Mouse (Mus musculus) right cerebral cortex, adult 2 months (tissue): ENCODE measurements around the gene Klb.
A peak's percentile ranks its signal among the peaks of the same experiment; 100 is the strongest.
"Not testable (repeated sequence)": the region's sequence is repeated elsewhere in the genome, so short reads cannot be mapped to it uniquely, and the experiment has no call there.

ENCODE experiments used
- DNase-seq, 2 experiments: peaks; one replicate each; pipeline ENCODE4 v3.0.0; 2021 to 2022; ENCODE audit warnings: low spot score in 2 of 2

Gene Klb

DNA sequence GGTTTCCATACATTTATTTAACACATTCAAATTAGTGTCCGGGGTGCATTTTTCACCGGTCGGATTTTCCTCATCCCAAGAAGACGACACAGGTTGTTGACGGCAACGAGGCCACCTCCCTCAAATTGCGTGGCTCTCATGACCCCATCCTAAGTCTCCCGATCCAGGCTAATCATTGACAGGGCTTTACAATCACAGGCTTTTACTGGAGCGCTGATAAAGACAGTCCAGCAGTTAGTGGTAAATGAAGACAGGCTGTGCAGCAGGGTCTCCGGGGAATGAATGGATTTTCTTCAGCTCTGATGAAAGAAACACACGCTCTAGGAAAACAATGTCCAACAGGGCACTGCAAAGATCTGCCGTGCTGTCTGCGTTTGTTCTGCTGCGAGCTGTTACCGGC, at the start of gene Klb:
Gene Klb (plus strand): TSS at position 147 of the 400 bp plus-strand sequence.
- no peak for DNase-seq

DNA sequence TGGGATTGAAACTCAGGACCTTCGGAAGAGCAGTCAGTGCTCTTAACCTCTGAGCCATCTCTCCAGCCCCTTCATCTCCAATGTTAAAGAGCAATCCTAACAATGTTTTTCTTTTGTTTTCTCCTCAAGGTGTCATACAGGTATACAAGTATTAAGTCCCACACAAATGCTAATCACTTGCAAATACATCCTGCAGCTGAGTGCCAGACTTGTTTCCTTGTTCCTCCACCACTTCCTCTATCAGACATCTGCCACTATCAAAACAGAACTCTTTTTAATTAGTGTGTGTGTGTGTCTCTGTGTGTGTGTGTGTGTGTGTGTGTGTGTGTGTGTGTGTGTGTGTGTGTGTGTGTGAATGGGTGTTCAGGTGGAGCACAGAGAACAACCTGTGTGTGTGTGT, 48.5 kb upstream of the Klb start:
- DNase-seq = not testable (repeated sequence)

DNA sequence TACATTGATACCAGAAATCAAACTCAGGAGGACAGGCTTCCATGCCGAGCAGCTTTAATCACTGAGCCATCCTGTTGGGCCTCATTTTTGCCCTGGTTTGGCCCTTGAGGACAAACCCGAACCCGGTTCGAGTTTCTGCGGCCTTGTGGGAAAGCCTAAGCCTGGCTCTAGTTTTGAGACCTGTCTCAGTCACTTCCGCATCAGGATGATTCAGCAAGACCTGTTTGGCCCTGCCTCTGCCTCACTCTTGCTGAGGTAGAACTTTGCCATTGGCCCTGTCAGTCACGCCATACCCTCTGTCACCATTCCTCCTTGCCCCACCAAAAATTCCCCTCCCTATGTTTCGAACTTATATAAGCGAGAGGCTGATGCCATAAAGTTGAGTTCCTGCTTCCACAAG, 48.0 kb upstream of the Klb start:
- DNase-seq = no peak

DNA sequence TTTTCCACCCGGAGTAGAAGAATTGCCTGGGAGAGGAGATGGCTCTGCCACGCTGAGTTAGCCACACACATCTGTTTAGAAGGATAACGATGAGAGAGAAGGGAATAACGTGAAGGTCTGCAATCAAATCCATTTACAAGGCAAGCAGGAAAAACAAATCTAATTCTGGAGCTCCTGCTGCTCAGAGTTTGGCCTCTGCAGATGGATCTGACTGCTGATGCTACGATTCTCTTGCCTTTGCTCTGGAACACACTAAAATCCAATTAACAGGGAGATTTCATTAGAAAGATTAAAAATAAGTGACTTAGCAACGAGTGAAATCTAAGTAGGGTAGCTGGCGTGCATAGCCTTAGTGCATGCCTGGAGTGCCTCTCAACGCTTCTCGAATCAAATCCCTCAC, 42.6 kb upstream of the Klb start:
- no peak for DNase-seq

DNA sequence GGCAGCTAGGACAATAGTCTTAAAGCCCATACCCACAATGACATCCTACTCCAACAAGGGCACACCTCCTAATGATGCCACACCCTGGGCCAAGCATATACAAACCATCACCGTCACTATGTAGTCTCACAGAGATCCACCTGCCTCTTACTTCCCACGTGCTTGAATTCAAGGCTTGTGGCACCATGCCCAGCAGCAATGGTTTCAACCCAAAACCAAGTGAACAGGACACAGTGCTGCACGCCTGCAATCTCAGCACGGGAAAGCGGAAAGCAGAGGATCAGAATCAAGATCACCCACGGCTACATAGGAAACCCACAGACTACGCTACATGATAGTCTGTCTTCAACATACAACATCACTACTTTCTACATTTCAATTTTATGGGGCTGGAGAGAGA, 39.9 kb upstream of the Klb start:
- no peak for DNase-seq

DNA sequence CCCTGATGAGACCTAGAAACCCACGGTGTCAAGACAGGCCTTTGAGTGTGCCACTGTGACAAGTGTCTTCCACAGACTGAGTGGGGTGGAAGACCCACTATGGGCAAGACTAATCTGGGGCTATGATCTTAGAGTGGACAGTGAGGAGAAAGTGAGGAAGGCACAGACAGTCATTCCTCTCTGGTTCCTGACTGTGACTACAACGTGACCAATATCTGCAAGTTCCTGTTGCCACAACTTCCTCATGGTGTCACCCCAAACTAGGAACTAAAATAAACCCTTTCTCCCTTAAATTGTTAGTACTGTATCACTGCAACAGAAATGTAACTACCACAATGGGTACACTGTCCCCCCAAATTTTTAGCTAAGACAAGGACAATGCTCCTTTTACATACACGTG, 39.2 kb upstream of the Klb start:
- DNase-seq = no peak

DNA sequence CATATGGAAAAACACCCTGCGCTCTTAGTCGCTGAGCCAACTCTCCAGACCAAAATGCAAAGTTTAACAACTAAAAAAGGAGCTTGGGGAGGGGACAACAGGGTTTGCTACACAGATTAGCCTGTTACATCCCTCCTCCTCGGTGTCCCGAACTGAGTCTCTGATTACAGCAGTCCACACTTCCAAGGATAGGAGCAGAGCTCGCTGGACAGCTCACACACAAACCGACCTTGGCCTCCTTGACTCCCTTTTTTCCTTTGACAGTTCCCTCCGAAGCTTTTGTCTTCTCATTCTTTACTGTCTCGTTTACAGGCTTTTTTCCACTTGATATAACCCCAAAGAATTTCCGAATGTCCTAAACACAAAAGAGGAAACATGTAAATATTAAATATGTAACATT, 28.9 kb upstream of the Klb start:
- no peak for DNase-seq

DNA sequence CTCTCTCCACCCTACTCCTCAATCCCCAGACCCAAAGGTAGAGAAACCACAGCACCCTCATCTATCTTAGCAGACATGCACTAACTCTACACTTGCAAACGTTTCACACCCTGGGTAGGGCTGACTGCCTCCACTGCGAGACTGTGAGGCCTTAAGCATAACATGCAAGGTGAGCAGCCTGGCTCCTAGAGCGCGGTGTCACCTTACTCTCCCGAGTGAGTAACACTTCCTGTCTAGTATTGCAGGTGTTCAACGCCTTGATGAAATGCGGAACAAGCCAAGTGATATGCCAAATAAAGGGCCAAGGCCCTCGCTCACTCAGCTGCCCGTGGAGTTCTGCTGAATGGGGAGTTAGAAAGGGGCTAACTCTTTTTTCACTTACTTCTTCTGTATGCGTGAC, 25.9 kb upstream of the Klb start:
- DNase-seq = no peak

DNA sequence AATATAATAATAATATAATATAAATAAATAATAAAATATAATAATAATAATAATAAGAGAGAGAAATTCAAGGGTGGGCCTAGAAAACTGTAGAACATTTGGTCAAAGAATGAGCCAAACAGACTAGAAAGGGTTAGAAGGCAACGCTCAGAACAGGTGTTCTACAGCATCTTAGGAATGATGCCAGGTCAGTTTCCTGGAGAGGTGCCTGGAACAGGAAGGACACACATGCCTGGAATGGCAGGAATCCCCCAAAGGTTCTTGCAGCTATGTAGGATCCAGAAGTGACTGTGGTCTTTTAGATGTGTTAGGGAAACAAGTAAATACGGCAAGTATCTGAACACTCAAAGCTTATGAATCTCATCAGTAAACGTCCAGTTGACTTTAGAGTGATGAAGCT, 23.8 kb upstream of the Klb start:
- DNase-seq = no peak

DNA sequence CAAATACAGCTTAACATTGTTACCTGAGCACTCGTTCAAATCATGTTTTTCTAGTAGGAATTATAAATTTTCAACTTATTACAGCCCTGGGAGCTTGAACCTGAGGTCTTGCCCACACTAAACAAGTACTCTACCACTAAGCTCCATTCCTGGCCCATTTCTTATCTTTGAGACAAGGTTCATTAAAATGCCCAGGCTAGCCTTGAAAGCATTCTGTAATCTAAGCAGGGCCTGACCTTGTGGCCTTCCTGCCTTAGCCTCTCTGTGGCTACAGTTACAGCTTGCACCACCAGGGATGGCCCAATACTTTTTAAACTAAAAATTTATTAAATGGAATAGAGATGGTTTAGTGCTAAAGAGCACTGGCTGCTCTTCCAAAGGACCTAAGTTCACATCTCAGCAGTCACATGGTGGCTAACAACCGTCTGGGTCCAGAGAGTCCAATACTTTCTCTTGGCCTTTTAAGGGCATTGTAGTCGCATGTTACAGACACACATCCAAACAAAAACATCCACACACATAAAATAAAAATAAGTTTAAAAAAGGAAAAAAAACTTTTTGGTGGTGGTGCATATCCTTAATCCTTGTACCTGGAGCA, 23.3 kb upstream of the Klb start:
- no peak for DNase-seq

DNA sequence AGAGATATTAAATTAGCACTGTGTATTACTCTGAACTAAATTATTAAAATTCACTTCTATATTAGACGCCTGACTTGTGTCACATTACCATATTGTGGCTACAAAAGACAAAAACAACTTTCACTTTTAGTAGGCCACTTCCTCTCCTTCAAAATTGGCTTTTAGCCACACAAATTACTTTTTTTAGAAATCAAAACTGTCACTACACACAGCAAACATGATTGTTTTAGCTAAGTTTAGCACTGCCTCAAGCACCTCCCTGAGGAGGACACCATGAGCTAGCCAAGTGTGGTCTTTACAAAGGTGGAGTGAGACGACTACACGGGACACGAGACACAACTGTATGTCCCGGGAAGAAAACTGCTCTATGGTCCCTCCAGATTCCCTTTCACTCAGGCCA, 21.9 kb upstream of the Klb start:
- no peak for DNase-seq

DNA sequence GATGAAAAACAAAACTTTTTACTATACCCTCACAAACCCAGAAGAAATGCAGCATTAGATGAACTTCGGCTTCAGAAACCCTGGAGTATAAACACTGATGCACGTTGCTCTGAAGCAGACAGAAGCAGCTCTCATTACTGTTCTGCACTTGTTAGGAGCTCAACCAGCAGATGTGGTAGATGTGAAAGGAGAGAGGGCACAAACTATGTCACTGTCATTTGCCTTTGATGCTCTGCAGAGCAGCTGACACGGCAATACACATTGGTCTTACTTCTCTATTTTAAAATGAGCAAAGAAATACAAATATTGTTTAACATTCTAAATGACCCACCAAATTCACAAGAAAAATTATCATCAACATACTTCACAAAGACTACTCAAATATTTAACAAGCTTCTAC, 18.1 kb upstream of the Klb start:
- DNase-seq = no peak

DNA sequence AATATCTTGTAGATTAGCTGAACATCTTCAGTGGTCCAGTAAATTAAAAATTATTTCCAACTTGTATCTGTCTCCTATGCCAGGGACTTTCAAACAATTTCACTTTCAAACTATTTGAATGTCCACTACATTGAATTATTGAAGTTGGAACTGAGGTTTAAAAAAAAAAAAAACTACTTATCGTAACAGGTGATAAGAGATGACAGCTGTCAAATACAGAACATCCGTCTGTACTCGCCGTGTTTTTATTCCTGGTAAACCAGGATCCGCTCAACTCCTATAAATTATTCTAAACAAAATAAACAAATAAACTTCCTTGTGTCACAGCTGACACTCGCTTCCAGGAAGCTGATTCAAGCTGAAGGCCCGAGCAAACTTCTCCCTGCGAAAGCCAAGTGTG, 13.3 kb upstream of the Klb start:
- no peak for DNase-seq

DNA sequence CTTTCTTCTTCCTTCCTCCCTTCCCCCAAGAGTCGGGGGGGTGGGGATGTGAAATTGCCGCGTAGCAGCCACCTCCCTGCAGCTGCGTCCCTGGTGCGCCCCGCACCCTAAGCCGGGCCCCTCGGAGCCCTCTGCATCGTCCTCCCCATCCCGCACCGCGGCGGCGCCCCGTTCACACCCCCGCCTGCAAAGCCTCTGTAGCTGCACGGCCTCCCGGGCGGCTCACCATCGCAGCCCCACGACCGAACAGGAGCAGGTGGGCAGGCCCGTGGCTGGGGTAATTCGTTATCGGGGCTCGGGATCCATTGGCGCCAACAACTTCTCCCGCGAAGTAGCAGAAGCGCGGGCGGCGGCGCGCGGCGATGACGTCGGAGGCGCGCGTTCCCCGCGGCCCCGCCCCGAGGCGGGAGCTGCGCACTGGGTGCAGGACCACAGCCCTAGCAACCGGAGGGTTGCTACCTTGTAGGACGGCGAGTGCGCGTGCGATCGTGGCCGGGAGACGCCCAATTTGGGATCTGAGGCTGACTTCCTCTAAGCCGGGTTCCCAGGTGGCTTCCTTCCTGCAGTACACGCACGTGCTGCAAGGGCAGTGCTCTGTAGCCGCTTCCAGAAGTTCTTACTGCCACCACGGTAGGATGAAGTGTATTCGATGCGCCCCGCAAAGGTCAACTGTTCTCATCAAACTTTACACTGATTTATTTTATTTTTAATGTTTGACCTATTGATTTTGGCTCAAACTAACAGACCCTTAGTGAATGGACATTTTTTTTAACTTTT, 12.6 kb upstream of the Klb start, which contains the start of gene Rfc1:
Gene Rfc1 (minus strand): TSS at position 373 of the 777 bp plus-strand sequence.
- DNase-seq = peak; percentile 88 to 90

DNA sequence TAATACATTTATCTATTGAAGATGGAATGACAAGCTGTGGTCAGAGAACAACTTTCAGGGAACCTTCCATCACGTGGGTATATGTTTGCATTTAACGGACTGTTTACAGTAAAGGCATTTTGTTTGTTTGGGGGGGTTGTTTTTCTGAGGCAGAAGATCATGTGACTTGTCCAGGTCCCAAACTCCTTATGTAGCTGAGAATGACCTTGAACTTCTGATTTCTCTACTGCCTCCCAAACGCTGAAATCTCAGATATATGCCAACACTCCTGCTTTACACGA, 12.1 kb upstream of the Klb start:
- DNase-seq = no peak

DNA sequence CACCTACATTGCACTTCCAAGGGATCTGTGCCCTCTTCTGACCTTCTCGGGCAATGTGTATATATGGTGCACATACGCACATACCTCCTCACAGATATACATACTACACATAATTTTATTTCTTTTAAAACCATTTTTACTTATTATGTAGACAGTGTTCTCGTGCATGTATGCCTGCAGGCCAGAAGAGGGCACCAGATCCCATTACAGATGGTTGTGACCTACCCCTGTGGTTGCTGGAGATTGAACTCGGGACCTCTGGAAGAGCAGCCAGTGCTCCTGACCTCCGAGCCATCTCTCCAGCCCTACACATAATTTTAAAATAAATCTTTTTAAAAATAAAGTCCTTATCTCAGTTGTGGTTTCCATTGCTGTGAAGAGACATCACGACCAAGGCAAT, 9.7 kb upstream of the Klb start:
- no peak for DNase-seq

DNA sequence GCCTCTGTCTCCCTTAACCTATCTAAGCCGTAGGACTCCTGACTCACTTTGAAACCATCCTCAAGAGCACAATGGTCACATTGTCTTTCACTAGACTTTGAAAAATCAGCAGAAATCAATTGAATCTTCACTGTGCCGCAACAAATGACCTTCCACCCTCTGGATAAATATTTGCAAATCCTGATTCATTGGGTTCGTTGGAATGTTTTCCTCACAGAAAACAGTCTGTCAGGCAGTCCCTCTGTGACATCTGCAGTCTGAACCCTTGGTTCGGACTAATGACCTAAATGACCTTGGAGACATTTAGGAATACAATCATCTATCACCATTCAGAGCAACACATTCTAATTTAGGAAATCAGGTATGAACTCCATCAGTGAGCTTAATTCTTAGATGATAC, 7.9 kb upstream of the Klb start:
- DNase-seq = no peak

DNA sequence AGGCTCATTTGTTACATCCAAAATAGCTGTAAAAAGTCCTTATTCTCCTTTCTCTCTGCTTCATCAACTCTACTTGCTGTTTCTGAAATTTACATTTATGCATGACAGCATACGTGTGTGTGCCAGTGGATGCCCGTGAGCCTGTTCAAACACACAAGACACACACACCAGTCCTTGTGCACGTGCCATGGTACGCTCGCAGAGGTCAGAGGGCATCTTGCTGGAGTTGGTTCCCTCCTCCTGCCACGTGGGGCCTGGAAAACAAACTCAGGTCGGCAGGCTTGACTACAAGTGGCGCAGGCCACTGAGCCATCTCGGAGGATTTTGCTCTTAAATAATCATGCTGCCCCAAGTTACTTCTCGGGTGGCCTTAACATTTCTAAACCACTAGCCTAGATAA, 2.4 kb downstream of the Klb start:
- no peak for DNase-seq

DNA sequence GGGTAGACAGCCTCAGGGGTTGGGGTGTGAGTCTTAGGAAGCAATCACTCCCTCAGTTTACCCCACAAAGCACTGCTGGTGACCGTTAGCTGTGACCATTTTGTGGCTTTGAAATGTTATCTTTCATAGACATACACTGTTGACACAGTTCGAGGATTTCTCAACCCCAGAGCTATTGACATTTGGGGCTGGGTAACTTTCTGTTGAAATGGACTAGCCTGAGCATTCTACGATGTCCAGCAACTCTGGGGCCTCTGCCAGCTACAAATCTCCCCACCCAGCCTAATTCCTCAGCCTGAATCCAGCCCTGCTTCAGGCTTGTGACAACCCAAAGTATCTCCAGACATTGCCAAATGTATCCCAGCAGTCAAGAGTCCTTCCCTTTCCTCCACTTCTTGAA, 6.0 kb downstream of the Klb start:
- DNase-seq = no peak

DNA sequence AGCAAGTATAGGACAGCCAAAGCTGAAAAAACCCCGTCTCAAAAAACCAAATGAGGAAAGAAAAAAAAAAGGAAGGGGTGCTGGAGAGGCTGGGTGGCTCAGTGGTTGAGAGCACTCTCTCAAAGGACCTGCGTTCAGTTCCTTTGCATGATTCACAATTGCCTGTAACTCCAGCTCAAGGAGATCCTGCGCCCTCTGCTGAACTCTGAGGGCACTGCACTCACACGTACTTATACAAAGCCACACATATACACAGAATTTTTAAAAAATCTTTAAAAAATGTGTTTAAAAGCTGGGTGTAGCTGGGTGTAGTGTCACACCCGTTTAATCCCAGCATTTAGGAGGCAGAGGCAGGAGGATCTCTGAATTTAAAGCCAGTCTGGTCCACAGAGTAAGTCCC, 6.9 kb downstream of the Klb start:
- DNase-seq = no peak

DNA sequence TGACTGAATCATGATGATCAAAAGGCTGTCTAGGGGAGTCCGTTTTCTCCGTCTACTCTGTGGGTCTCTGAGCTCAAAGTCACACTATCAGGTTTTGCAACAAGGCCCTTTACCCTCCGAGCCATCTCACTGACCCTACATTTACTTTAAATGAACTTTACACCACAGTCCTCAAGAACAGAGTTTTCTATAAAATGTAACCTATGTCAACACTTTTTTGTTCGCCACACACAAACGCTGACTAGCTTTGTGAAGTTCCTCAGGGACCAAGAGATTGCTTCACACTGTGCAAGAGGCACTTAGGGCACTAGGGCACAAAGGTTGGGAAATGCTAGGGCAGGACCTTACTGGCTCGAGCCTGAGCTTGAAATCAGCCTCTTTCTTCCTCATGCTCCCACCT, 8.7 kb downstream of the Klb start:
- DNase-seq = no peak

DNA sequence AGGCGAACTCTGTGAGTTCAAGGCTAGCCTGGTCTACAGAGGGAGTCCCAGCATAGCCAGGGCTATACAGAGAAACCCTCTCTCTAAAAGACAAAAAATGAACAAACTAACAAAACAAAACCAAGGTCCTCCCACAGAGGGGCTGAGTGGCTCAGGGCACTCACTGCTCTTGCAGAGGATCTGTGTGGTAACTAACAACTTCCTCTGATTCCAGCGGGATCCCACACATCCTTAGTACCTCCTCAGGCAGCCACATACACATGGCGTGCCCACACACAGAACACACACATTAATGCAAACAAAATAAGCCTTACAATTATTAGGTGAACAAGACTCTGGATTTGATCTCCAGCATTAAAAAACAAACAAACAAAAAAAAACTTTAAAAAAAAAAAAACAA, 9.7 kb downstream of the Klb start:
- DNase-seq = no peak

DNA sequence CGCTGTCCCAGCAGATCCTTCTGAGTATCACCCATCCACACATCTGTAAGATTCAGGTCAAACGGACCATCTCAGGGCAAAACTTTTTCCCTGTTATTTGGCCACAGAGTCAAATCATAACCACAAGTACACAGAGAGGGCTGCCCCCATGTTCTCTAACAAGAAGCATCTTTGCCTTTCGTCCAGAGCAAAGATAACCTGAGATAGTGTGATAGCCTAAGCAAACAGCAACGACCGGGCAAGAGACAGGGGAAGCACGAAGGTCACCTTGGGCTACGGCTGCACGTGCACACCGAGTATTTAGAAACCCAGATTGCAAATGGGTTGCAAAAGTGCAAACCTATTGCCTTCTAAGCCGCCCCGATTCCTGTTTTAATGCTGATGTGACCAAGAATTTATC, 19.7 kb downstream of the Klb start:
- DNase-seq = no peak

DNA sequence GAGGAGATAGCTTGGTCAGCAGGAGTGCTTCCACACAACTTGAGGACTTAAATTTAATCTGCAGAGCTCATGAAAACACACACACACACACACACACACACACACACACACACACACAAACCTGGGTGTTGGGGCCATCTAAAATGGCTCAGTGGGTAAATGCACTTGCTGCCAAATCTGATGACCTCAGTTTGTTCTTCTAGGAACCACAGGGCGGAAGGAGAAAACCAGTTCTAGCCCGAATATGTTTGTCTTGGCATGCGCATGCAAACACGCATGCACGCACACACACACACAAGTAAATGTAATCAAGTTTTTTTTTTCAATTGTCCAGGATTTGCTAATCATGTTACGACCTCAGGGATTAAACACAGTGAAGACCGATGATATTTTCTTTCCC, 23.4 kb downstream of the Klb start:
- no peak for DNase-seq
